Mouse (Mus musculus): ENCODE measurements at regions not wholly inside any gene's neighbourhood (a gene's known extent, or its start where the extent isn't known, plus 50 kb on each side); places are given as distances from the start of the nearest gene placed in this dataset.
A peak's percentile ranks its signal among the peaks of the same experiment; 100 is the strongest.

- DNase-seq (ENCODE audit: low spot score) = no peak
These were observed 93.3 kb downstream of the Zfp281 start for GRCm38 (mm10) chr1:136717830-136718517.

- no peak for DNase-seq (ENCODE audit: low spot score)
These were observed 99.2 kb downstream of the Zfp281 start for GRCm38 (mm10) chr1:136723839-136724443.

DNA sequence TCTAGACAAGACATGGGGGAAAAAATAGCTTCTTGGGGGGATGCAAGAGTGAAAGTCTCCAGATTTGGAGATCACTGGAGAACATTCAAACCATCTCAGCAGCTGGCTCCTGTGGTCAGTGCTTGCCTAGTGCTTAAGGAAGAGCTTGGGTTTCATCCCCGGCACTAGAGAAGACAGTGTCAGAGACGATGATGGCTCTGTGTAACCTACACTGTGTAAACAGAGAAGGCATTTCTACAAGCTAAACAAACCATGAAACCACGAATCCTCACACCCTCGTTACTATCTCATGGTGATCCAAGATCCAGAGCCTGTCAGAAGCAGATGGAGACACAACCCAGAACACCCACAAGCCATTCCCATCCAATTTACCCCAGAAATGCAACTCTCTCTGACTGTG is 100.5 kb downstream of the Zfp281 start:
- no peak for DNase-seq (ENCODE audit: low spot score)

DNA sequence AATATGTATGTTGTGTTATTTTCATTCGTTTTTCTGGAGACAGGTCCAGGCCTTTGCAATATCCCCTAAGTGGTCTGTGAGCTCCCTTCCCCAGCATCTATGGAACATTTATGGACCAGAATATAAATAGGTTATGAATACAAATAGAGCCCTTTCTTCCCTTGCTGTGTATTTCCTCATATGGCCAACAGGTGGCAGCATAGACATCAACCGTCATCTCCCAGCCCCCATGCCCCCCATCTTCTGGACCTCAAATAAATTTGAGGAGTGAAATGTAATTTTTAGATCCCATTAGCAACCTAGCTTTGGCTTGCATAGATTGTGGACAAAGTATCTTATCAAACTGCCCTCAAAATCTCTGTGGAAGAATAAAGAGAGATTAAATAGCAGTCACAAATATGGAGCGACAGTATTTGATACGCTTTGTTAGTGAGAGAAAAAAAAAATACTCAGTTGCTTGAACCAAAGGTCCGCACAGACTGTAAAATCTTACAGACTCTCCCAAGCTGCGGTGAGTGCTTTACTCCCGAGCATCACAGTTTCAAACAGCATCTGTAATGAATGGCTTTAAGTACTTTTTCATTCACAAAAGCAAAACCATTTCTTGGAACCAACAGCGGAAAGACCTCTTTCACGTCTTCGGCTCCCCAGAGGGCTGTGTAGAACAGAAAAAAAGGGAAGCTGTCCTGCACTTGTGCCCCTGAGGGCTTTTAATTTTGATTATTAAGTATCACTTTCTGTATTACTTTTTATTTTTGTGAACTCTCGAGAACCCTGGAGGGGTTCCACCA is 101.6 kb downstream of the Zfp281 start:
- DNase-seq (ENCODE audit: low spot score) = peak; percentile 42

DNA sequence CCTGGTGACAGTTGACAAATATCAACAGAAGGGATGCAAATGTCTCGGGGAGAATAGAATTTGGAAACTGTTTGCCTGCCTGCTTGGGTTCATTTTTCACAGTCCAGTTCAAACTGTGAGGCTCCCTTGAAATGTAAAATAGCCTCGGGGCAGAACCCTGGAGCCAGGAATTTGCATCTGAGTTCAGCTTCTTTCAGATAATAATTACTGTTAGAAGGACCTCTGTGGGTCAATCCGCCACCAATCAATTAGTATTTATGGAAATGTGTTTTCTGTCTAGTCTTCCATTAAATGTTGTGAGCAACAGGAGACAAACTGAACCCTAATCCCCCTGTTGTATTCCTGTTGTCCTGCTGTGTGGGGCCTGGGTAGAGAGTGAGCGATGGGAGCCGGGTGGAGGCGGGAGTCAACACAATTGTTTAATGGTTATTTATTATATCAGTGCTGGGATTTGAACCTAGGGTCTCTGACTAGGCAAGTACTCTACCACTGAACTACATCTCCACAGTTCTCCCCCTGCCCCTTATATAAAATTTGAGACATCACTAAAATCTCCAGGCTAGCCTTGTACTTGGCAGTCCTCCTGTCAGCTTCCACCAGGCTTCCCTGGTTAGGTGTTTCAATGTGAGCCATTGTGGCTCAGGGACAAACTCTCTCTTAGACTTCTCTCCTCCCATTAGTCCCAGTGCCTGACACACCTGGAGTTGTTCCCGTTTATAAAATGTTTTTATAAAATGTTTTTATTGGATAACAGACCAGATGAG is 103.3 kb downstream of the Zfp281 start:
- DNase-seq (ENCODE audit: low spot score) = peak; percentile 49

- no peak for DNase-seq (ENCODE audit: low spot score)
These were observed 103.9 kb downstream of the Zfp281 start for GRCm38 (mm10) chr1:136728632-136728944.

GRCm38 (mm10) chr1:136730638-136731037 is 105.9 kb downstream of the Zfp281 start:
- no peak for DNase-seq (ENCODE audit: low spot score)

DNA sequence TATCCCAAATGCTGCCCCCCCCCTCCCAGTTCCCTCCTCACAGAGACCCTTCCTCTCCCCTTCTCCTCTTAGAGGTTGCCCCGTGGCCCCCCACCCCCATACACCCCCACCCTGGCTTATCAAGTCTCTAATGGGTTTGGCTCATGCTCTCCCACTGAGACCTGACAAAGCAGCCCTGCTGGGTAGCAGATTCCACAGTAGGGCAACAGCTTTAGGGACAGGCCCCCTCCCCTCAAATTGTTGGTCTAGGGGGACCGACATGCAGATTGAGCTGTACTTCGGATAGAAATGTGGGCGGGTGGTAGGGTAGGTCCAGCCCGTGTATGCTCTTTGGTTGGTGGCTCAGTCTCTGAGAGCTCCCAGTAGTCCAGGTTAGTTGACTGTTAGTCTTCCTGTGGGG is 113.3 kb downstream of the Zfp281 start:
- DNase-seq (ENCODE audit: low spot score) = no peak

GRCm38 (mm10) chr1:136739486-136739885 is 114.8 kb downstream of the Zfp281 start:
- no peak for DNase-seq (ENCODE audit: low spot score)

GRCm38 (mm10) chr1:136741061-136741460 is 116.4 kb downstream of the Zfp281 start:
- no peak for DNase-seq (ENCODE audit: low spot score)

GRCm38 (mm10) chr1:136749188-136749587 is 124.5 kb downstream of the Zfp281 start:
- DNase-seq (ENCODE audit: low spot score) = peak; percentile 72

- DNase-seq (ENCODE audit: low spot score) = no peak
These were observed 126.9 kb downstream of the Zfp281 start for GRCm38 (mm10) chr1:136751464-136752191.

DNA sequence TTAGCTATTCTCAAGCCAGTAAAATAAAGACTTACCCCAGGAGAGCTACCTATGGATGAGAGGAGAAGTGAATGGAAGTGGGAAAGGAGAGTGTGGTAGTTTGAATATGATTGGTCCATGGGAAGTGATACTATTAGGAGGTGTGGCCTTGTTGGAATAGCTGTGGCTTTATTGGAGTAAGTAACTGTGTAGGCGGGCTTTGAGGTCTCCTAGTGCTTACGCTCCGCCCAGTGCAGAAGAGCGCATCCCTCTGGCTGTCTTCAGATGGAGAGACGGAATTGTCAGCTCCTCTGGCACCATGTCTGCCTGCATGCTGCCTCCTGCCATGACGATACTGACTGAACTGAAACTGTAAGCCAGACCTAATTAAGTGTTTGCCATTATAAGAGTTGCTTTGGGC is 129.6 kb downstream of the Zfp281 start:
- DNase-seq (ENCODE audit: low spot score) = no peak

DNA sequence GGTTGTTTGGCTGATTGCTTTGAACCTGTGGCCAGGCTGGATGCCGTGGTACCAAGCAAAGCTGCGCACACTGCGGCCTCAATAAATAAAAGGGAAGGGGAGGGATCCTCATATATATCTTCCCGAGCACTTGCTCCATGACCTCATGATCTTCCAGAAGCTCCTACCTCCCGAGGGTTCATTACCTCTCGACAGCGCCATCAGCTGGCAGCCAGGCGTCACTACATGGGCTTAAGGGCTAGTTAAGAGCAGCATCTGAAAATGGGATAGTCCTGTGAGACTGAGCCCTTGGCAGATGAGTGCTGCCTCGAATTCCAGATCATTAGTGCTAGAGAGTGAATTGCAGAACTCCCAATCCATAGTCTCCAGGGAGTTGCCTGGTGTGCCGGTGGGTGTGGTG is 134.0 kb downstream of the Zfp281 start:
- DNase-seq (ENCODE audit: low spot score) = no peak

- no peak for DNase-seq (ENCODE audit: low spot score)
These were observed 134.5 kb downstream of the Zfp281 start for GRCm38 (mm10) chr1:136759164-136759563.

DNA sequence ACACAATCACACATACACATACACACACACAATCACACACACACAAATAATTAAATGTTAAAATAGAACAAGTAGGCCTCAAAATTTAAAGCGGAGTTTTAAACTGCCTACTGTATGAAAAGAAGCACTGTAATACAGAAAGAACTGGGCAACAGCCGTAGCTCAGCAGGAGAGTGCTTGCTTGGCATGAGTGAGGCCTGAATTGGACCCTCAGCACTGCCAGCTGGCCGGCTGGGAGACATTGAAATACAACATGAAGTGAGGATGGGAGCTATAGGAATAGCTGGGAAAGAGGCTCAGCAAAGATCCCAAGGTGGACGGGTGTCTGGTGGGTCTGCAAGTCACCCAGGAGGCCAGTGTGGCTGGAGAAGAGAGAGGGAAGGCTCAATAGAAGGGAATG is 136.8 kb downstream of the Zfp281 start:
- no peak for DNase-seq (ENCODE audit: low spot score)

DNA sequence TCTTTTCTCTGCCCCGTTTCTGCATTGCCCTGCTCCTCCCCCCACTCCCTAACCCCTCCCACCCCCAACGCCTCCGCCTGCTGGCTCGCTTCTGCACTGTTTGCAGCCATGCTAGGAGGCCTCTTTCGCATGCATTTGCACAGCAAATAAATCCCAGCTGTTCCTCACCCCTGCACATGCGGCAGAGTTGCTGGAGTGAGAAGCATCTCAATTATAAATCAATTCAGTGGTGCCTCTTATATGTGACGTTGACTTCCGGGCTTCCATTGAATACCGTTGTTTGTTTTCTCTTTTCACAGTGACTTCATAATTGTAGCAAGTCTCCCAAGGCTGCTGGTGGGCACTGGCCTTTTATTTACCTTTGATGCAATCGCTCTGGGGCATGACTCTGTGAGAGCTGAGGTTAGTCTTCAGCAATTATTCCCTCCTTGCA is 144.3 kb downstream of the Zfp281 start:
- DNase-seq (ENCODE audit: low spot score) = peak; percentile 78

GRCm38 (mm10) chr1:136773743-136774142 is 149.0 kb downstream of the Zfp281 start:
- DNase-seq (ENCODE audit: low spot score) = no peak

DNA sequence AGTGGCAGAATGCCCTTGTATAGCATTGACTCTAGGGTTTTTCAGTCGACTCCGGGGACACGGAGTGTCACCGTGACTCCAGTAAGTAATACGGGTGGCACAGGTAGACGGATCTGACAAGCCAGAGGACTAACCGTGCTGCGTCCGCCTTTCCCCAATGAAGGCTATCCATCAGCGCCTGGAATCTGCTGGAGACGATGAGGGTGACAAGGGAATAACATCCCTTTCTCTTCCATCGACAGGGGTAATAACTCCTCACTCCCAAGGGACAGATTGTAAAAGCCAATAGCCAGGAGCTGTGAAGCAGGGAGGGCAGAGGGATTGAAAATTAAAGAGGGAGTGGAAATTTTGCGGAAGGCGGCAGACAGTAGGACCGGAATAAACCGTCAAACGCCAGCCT is 151.5 kb downstream of the Zfp281 start:
- DNase-seq (ENCODE audit: low spot score) = no peak

- DNase-seq (ENCODE audit: low spot score) = peak; percentile 88
These were observed 152.7 kb downstream of the Zfp281 start for GRCm38 (mm10) chr1:136777263-136777980.

GRCm38 (mm10) chr1:136779384-136779783 is 154.7 kb downstream of the Zfp281 start:
- DNase-seq (ENCODE audit: low spot score) = no peak

All from embryo, embryonic 10.5 days (tissue).